Mouse (Mus musculus): ENCODE results near the gene Col24a1. TPM values are rescaled to one million over a fixed set of nuclear protein-coding genes. Genes with fewer than 3 reads are reported as not detected.
"Not testable (repeated sequence)": the region's sequence is repeated elsewhere in the genome, so short reads cannot be mapped to it uniquely, and the experiment has no call there.

Gene Col24a1
- polyA plus RNA-seq, 1 experiment from 2014 or later = 1.6 TPM

DNA sequence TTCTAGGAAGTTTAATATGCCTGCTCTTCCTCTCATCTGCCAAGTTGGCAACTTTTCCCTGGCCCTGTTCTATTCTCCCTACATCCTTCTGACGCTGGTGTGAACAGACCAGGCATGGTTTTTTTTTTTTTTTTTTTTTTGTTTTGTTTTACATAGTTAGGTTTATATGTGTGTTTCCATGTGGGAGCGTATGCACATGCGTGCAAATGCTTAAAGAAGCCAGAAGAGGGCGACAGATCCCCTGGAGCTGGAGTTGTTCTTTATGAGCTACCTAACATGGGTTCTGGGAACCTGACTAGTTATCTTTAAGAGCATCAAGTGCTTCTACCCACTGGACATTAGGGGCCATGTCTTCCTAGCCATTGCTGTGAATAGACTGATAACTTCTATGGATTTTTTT lies 119.9 kb downstream of the Col24a1 start:
- 35% methylated on average over 4 of the region's 4 CpGs for WGBS
- Histone ChIP-seq H3K36me3 (no peaks in the 10 kb centered on the region), H3K4me1 (replicated peaks) (no peaks in the 10 kb centered on the region), H3K9me3 (replicated peaks) (no peaks in the 10 kb centered on the region), H3K27me3 (no peaks in the 10 kb centered on the region), H3K4me2 (no peak overlapping the region), H3K9ac (no peak overlapping the region), H3K27ac (no peak overlapping the region), H3K4me3 (no peak overlapping the region)
- ATAC-seq (replicated peaks; ENCODE audit: insufficient number of reproducible peaks, insufficient read depth, low FRiP score, low read depth) = no peak

DNA sequence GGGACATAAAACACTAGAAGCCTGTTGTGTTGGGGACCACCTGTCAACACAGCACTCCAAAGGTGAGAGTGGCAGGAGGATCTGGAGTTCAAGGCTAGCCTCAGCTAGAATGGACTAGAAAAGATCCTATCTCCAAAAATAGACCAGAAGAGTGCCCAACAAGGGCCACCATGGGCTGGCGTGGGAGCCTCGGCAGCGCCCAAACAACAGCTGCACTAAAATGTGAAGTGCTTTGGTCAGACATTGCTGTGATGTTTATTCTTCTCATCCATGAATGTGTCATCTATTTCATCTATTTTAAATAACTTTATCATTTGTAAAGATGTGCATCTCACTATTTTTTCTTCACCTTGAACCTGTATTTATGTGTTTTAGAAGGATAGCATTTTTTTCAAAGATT lies 122.1 kb downstream of the Col24a1 start:
- 88% methylated on average over 3 of the region's 3 CpGs for WGBS
- Histone ChIP-seq H3K4me2 (no peak overlapping the region), H3K4me3 (no peak overlapping the region), H3K4me1 (replicated peaks) (peaks cover 7% of the 10 kb centered on the region), H3K27ac (no peak overlapping the region), H3K9ac (no peak overlapping the region), H3K27me3 (no peaks in the 10 kb centered on the region), H3K9me3 (replicated peaks) (no peaks in the 10 kb centered on the region), H3K36me3 (no peaks in the 10 kb centered on the region)
- ATAC-seq (replicated peaks; ENCODE audit: insufficient number of reproducible peaks, insufficient read depth, low FRiP score, low read depth) = no peak

DNA sequence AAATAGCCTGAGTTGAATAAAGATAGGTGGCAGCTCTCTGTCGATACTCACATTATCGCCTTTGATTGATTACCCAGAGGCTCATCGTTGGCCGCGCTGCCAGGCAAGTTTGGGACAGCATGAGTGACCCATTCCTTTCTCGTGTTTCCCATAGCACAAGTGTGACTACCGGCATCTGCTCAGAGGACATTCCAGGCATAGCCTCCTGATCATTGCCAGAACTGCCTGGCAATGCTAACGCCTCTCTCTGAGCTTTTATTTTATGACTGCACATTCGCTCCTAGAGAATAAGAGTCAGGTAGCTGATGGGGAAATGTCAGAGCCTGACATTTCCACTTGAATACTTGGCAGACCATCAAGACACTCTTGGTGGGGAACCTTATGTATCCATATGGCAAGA lies 125.5 kb downstream of the Col24a1 start:
- peaks cover 11% of the 10 kb centered on the region for H3K4me1 ChIP-seq (replicated peaks)
- H3K9me3 ChIP-seq (replicated peaks) = no peaks in the 10 kb centered on the region
- H3K4me3 ChIP-seq = no peak overlapping the region
- no peak overlapping the region for H3K9ac ChIP-seq
- H3K36me3 ChIP-seq = no peaks in the 10 kb centered on the region
- no peaks in the 10 kb centered on the region for H3K27me3 ChIP-seq
- 51% methylated on average over 9 of the region's 9 CpGs for WGBS
- H3K4me2 ChIP-seq = peak overlapping the region; percentile 2; the same call in 1 of the 2 replicates
- H3K27ac ChIP-seq = no peak overlapping the region
- no peak for ATAC-seq (replicated peaks; ENCODE audit: insufficient number of reproducible peaks, insufficient read depth, low FRiP score, low read depth)

DNA sequence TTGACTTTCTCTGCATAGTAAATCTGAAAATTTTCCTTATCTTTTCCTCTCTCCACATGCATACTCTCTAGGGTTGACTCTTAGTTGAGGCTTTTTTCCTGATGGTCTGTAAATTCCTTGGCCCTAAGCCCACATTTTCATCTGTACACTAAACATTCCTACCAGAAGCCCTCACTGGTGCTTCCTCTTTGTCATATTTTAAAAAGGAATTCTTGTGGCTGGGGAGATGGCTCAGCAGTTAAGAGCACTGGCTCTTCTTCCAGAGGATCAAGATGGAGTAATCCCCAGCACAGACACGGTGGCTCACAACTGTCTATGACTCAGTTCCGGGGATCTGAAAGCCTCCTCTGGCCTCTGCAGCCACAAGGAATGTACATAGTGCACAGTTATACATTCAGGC lies 128.1 kb downstream of the Col24a1 start:
- Histone ChIP-seq H3K27ac (no peak overlapping the region), H3K4me3 (no peak overlapping the region), H3K4me1 (replicated peaks) (peaks cover 11% of the 10 kb centered on the region), H3K9me3 (replicated peaks) (no peaks in the 10 kb centered on the region), H3K27me3 (no peaks in the 10 kb centered on the region), H3K4me2 (no peak overlapping the region), H3K9ac (no peak overlapping the region), H3K36me3 (no peaks in the 10 kb centered on the region)
- ATAC-seq (replicated peaks; ENCODE audit: insufficient number of reproducible peaks, insufficient read depth, low FRiP score, low read depth) = no peak
- 46% methylated on average over 2 of the region's 2 CpGs for WGBS

DNA sequence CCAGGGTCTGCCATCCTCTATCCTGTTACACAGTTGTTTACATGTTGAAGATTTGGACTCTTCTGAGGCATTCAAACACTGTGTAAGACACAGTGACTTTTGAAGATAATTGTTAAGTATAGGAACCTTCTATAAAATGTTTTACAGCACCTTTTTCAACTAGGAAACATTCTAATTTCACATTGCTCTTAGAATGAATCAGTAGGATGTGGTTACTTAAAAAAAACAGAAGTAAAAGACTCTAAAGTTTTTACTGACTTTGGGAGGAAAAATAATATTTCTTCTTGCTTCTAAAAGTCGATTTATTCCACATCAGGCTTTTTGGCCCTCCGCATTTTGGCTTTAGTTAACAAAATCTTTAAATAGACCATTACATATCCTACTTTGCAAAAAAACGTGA lies 129.8 kb downstream of the Col24a1 start:
- H3K4me2 ChIP-seq = no peak overlapping the region
- H3K27ac ChIP-seq = no peak overlapping the region
- H3K4me3 ChIP-seq = no peak overlapping the region
- no peaks in the 10 kb centered on the region for H3K9me3 ChIP-seq (replicated peaks)
- no peak for ATAC-seq (replicated peaks; ENCODE audit: insufficient number of reproducible peaks, insufficient read depth, low FRiP score, low read depth)
- no peaks in the 10 kb centered on the region for H3K27me3 ChIP-seq
- no peak overlapping the region for H3K9ac ChIP-seq
- WGBS = 75% methylated on average over 3 of the region's 3 CpGs
- H3K4me1 ChIP-seq (replicated peaks) = peaks cover 11% of the 10 kb centered on the region
- H3K36me3 ChIP-seq = no peaks in the 10 kb centered on the region

DNA sequence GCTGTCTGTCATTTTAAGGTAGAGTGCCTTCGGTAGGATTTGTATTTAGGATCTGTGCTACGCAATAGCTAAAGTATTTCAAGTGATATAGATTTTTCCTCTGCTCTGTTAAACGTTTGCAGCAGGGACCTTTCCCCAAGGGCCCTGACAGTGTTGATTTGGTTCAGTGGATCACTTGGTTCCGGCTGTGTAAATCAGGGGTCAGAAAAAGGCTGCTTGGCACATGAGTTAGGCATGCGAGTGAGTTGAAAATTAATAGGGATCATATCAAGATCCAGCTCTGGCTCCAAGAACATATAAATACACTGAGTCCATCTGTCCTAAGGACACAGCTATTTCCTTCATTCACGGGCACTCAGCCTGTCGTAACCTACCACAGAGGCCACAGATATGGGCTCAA lies 146.1 kb downstream of the Col24a1 start:
- H3K4me1 ChIP-seq (replicated peaks) = no peaks in the 10 kb centered on the region
- no peak overlapping the region for H3K4me2 ChIP-seq
- no peak overlapping the region for H3K4me3 ChIP-seq
- ATAC-seq (replicated peaks; ENCODE audit: insufficient number of reproducible peaks, insufficient read depth, low FRiP score, low read depth) = no peak
- no peak overlapping the region for H3K27ac ChIP-seq
- WGBS = 78% methylated on average over 7 of the region's 7 CpGs
- no peaks in the 10 kb centered on the region for H3K36me3 ChIP-seq
- 0 out of 2 replicates have a peak, but pooled peaks cover 5% of the 10 kb centered on the region for H3K27me3 ChIP-seq
- H3K9me3 ChIP-seq (replicated peaks) = no peaks in the 10 kb centered on the region
- H3K9ac ChIP-seq = no peak overlapping the region

DNA sequence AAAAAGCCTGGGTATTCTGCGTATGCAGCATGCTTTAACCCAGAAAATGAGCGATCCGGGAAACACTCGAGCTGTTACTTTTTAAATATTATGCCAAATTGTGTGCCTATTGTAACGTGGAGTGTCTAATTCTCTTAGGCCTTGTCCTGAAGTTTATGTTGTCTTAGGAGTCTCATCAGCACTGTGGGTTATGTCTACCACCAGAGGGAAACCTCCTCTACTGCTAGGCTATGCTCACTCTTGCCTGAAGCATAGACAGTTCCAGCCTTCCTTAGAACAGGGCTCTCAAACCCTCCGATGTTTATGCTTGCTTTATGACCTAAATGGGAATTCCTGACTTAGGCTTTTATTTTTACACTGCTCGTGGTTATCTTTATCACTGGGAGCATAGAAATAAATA lies 146.8 kb downstream of the Col24a1 start:
- no peaks in the 10 kb centered on the region for H3K36me3 ChIP-seq
- 87% methylated on average over 7 of the region's 7 CpGs for WGBS
- no peak for ATAC-seq (replicated peaks; ENCODE audit: insufficient number of reproducible peaks, insufficient read depth, low FRiP score, low read depth)

DNA sequence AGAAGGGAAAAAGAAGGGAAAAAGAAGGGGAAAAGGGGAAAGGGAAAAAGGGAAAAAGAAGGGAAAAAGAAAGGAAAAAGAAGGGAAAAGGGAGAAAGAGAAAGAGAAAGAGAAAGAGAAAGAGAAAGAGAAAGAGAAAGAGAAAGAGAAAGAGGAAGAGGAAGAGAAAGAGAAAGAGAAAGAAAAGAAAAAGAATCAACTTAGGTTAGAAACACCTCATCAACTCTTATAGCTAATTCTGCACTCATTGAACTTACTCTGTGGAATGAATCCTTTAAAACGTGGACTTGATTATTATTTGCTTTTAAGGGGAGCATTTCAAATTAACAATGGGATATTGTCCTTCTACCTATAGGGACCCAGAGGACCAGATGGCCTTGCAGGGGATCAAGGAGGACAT lies 148.7 kb downstream of the Col24a1 start:
- Histone ChIP-seq H3K27me3 (0 out of 2 replicates have a peak, but pooled peaks cover 5% of the 10 kb centered on the region), H3K27ac (no peak overlapping the region), H3K4me1 (replicated peaks) (no peaks in the 10 kb centered on the region), H3K9me3 (replicated peaks) (no peaks in the 10 kb centered on the region), H3K4me2 (no peak overlapping the region), H3K9ac (no peak overlapping the region), H3K36me3 (no peaks in the 10 kb centered on the region), H3K4me3 (no peak overlapping the region)
- no peak for ATAC-seq (replicated peaks; ENCODE audit: insufficient number of reproducible peaks, insufficient read depth, low FRiP score, low read depth)
- 67% methylated on average over 1 of the region's 1 CpGs for WGBS

More for the DNA sequence above, 146.8 kb downstream of the Col24a1 start:
- H3K9me3 ChIP-seq (replicated peaks) = no peaks in the 10 kb centered on the region
- no peak overlapping the region for H3K4me3 ChIP-seq
- no peak overlapping the region for H3K4me2 ChIP-seq
- 0 out of 2 replicates have a peak, but pooled peaks cover 5% of the 10 kb centered on the region for H3K27me3 ChIP-seq
- no peak overlapping the region for H3K27ac ChIP-seq
- H3K4me1 ChIP-seq (replicated peaks) = no peaks in the 10 kb centered on the region
- no peak overlapping the region for H3K9ac ChIP-seq

DNA sequence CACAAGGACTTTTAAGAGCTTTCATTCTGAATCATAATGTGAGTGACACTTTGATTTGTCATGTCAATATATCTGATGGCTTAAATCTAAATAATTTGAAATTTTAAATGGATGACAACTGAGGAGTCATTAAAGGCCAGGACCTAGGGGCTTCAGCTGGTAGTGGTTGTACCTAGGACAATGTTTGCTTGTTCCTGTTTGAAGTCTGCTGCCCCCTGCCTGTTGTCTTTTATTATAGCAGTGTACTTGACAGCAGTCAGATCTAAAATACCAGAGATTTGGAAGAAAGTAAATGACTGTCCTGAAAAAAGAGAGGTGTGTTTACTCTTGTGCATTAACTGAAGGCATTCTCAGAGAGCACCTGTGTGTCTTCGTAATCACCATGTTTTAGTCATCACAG lies 150.0 kb downstream of the Col24a1 start:
- Histone ChIP-seq H3K4me3 (no peak overlapping the region), H3K4me2 (no peak overlapping the region), H3K9ac (no peak overlapping the region), H3K27me3 (0 out of 2 replicates have a peak, but pooled peaks cover 5% of the 10 kb centered on the region), H3K27ac (no peak overlapping the region), H3K4me1 (replicated peaks) (no peaks in the 10 kb centered on the region), H3K9me3 (replicated peaks) (no peaks in the 10 kb centered on the region), H3K36me3 (no peaks in the 10 kb centered on the region)
- WGBS = 77% methylated on average over 1 of the region's 1 CpGs
- ATAC-seq (replicated peaks; ENCODE audit: insufficient number of reproducible peaks, insufficient read depth, low FRiP score, low read depth) = no peak

DNA sequence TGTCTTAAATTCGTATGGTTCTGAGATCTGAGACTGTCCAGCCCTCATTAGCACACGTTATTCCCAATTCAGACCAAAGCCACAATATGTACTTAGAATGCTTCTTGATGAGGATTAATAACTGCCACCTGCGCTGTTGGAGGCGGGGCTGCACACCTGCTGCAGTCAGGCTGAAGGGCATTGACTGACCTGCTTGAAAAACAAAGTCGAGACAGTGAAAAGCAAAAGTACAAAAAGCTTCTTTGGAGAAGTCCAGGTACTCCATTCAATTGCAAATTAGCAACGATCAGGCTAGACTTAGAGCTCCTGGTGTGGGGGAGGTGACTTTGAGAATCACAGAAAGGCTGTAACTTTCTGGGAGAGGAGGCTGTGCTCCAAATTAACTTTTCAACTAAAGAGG lies 150.9 kb downstream of the Col24a1 start:
- not testable (repeated sequence) for H3K27me3 ChIP-seq; ATAC-seq (replicated peaks; ENCODE audit: insufficient number of reproducible peaks, insufficient read depth, low FRiP score, low read depth); H3K27ac ChIP-seq; H3K4me2 ChIP-seq; H3K36me3 ChIP-seq; H3K4me1 ChIP-seq (replicated peaks); H3K4me3 ChIP-seq; H3K9ac ChIP-seq; H3K9me3 ChIP-seq (replicated peaks)
- 71% methylated on average over 6 of the region's 6 CpGs for WGBS

DNA sequence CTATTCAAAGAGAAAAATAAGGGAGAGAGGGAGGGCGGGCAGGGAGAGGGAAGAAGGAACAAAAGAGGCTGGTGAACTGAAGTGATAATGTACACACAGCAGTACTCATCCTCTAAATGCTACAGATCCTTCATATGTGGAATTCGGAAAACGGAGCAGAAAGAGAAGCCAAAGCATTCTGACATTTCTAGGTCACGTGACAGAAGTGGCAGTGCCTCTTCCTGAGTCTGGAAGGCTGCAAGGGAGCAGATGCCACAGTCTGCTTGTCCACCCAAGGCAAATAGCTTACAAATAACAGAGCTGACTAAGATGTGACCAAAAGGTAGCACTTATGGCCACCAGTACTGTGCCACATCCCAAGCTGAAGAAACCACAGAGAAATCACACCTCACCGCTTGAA lies 164.8 kb downstream of the Col24a1 start:
- no peaks in the 10 kb centered on the region for H3K36me3 ChIP-seq
- no peak overlapping the region for H3K9ac ChIP-seq
- 60% methylated on average over 5 of the region's 5 CpGs for WGBS
- no peak overlapping the region for H3K4me2 ChIP-seq
- H3K9me3 ChIP-seq (replicated peaks) = no peaks in the 10 kb centered on the region
- H3K27me3 ChIP-seq = peaks cover 32% of the 10 kb centered on the region
- ATAC-seq (replicated peaks; ENCODE audit: insufficient number of reproducible peaks, insufficient read depth, low FRiP score, low read depth) = no peak
- no peaks in the 10 kb centered on the region; the same call in 1 of the 2 replicates for H3K4me1 ChIP-seq (replicated peaks)
- H3K4me3 ChIP-seq = no peak overlapping the region
- H3K27ac ChIP-seq = no peak overlapping the region

DNA sequence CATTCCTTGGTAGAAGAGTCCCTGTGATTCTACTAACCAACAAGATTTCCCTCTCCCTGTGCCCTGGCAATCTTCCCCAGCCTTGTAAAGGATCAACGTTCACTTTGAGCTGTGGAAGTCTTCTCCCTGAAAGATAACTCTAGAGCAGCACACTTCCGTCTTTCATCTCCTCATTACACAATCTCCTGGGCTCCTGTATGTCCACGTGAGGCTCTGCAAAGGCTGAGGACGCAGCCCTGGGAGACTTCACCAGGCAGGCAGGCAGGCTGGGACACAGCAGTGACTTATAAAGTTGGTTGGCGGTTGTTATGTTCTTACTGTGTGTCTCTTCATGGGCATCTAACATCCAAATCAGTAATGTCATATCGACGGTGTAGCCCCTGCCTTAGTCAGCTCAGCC lies 170.1 kb downstream of the Col24a1 start:
- no peak overlapping the region for H3K27ac ChIP-seq
- WGBS = 26% methylated on average over 7 of the region's 7 CpGs
- H3K9me3 ChIP-seq (replicated peaks) = no peaks in the 10 kb centered on the region
- ATAC-seq (replicated peaks; ENCODE audit: insufficient number of reproducible peaks, insufficient read depth, low FRiP score, low read depth) = no peak
- no peaks in the 10 kb centered on the region; the same call in 1 of the 2 replicates for H3K4me1 ChIP-seq (replicated peaks)
- no peak overlapping the region for H3K9ac ChIP-seq
- no peaks in the 10 kb centered on the region for H3K36me3 ChIP-seq
- H3K4me2 ChIP-seq = no peak overlapping the region
- H3K27me3 ChIP-seq = peaks cover 66% of the 10 kb centered on the region
- no peak overlapping the region for H3K4me3 ChIP-seq

Data from heart, embryonic 15.5 days (tissue).